12 mouse cellular contexts compared by ENCODE assay signal in the genomic region with DNA sequence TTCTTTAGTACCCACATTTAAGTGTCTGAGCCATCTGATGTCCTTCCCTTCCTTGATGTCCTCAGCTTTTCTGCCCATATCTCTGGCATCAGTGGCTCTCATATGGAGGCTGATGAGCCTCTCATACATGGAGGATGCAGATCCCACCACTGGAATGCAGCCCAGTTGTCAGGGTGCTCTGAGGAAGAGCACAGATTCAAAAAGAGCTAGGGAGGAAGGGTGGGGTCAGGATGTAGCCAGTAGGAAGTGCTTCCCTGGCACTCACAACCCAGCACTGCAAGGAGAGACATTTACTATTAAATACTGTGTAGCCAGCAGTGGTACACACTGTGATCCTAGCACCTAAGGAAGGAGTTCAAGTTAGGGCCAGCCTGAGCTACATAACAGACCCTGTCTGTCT. TPM values are rescaled to one million over a fixed set of nuclear protein-coding genes. Genes with fewer than 3 reads are reported as not detected.
DNase-seq lines count a peak whose midpoint lies in the region; ATAC-seq and TF ChIP-seq lines count a peak whose summit lies in the region.
"Had no signal": no experiment of that assay in that cellular context is flagged by ENCODE, and none has a peak within 500 bp of the region (broad histone marks: within the 10 kb centered on the region; RNA-seq: fewer than 3 reads in every experiment).

No protein-coding gene starts in this region.

- H3K4me3 ChIP-seq in layer of hippocampus, adult 2 months: no peak overlapping the region
- H3K4me3 ChIP-seq in forebrain, embryonic 11.5 days (ENCODE audit: low read depth, low read length): no peak overlapping the region
- H3K4me3 ChIP-seq in hindbrain, embryonic 16.5 days (ENCODE audit: low read length): no peak overlapping the region
- H3K4me3 ChIP-seq in midbrain, embryonic 13.5 days (replicated peaks): no peak overlapping the region
- H3K4me3 ChIP-seq: limb, embryonic 12.5 days had no signal

- no peak overlapping the region for H3K9ac ChIP-seq in forebrain, embryonic 11.5 days (ENCODE audit: low read length)
- no peak overlapping the region for H3K9ac ChIP-seq in hindbrain, embryonic 16.5 days (ENCODE audit: low read depth, low read length)
- H3K9ac ChIP-seq in midbrain, embryonic 13.5 days (replicated peaks): no peak overlapping the region
- H3K9ac ChIP-seq: limb, embryonic 12.5 days had no signal

- H3K27ac ChIP-seq in layer of hippocampus, adult 2 months: peak overlapping the region; percentile 10; the same call in 1 of the 2 replicates
- peak overlapping the region; percentile 88 for H3K27ac ChIP-seq in forebrain, embryonic 11.5 days (ENCODE audit: low read depth, low read length)
- H3K27ac ChIP-seq in hindbrain, embryonic 16.5 days (ENCODE audit: low read depth, low read length): peak overlapping the region; percentile 59
- H3K27ac ChIP-seq in midbrain, embryonic 13.5 days: peak overlapping the region; percentile 74
- H3K27ac ChIP-seq: limb, embryonic 12.5 days had no signal

- peak overlapping the region; percentile 18; the same call in 1 of the 2 replicates for H3K4me2 ChIP-seq in forebrain, embryonic 11.5 days (ENCODE audit: low read depth, low read length, severe bottlenecking)
- no peak overlapping the region for H3K4me2 ChIP-seq in hindbrain, embryonic 16.5 days (ENCODE audit: low read length)
- no peak overlapping the region for H3K4me2 ChIP-seq in midbrain, embryonic 13.5 days (replicated peaks)
- H3K4me2 ChIP-seq: limb, embryonic 12.5 days had no signal

- no peak for DNase-seq in layer of hippocampus, adult 2 months (ENCODE audit: low spot score in 2 of 2)
- DNase-seq in layer of hippocampus, adult 18-20 months (ENCODE audit: low spot score in 2 of 2): no peak
- DNase-seq in forebrain, embryonic 11.5 days (ENCODE audit: low spot score): no peak
- DNase-seq in heart, adult 8-10 months (ENCODE audit: low spot score): no peak
- DNase-seq: adrenal gland, adult 2 months; layer of hippocampus, adult 9-11 months; thymus, adult 2 months had no signal

- peaks cover 10% of the 10 kb centered on the region; the same call in 1 of the 2 replicates for H3K36me3 ChIP-seq in forebrain, embryonic 11.5 days (ENCODE audit: control insufficient read depth, insufficient read depth, low read length)
- peaks cover 42% of the 10 kb centered on the region for H3K36me3 ChIP-seq in hindbrain, embryonic 16.5 days (ENCODE audit: control insufficient read depth, insufficient read depth, low read length)
- H3K36me3 ChIP-seq in midbrain, embryonic 13.5 days: peaks cover 77% of the 10 kb centered on the region

- no peak for TF ChIP-seq CTCF in layer of hippocampus, adult 2 months (conservative IDR thresholded peaks at IDR 0.05)

- no peaks in the 10 kb centered on the region for H3K27me3 ChIP-seq in forebrain, embryonic 11.5 days (ENCODE audit: control insufficient read depth, insufficient read depth, low read length)
- no peaks in the 10 kb centered on the region for H3K27me3 ChIP-seq in hindbrain, embryonic 16.5 days (replicated peaks; ENCODE audit: control insufficient read depth, insufficient read depth, low read length)
- H3K27me3 ChIP-seq in midbrain, embryonic 13.5 days: no peaks in the 10 kb centered on the region
- H3K27me3 ChIP-seq: limb, embryonic 12.5 days; Patski had no signal

- H3K4me1 ChIP-seq in forebrain, embryonic 11.5 days (replicated peaks; ENCODE audit: control insufficient read depth, insufficient read depth, low read length): peaks cover 35% of the 10 kb centered on the region
- peaks cover 16% of the 10 kb centered on the region for H3K4me1 ChIP-seq in hindbrain, embryonic 16.5 days (ENCODE audit: control insufficient read depth, insufficient read depth, low read depth, low read length)
- peaks cover 36% of the 10 kb centered on the region for H3K4me1 ChIP-seq in midbrain, embryonic 13.5 days (replicated peaks)

- no peak; the same call in 1 of the 2 replicates for ATAC-seq in forebrain, embryonic 11.5 days (replicated peaks; ENCODE audit: low FRiP score)
- ATAC-seq in hindbrain, embryonic 16.5 days: no peak
- no peak; the same call in 1 of the 2 replicates for ATAC-seq in midbrain, embryonic 13.5 days
- ATAC-seq in erythroid progenitor cell, adult 5-6 weeks (replicated peaks; ENCODE audit: low FRiP score, poor library complexity, severe bottlenecking): no peak
- ATAC-seq: Patski had no signal

- no peaks in the 10 kb centered on the region for H3K9me3 ChIP-seq in forebrain, embryonic 11.5 days (ENCODE audit: control insufficient read depth, low read length)
- no peaks in the 10 kb centered on the region for H3K9me3 ChIP-seq in hindbrain, embryonic 16.5 days (ENCODE audit: control insufficient read depth, low read length)
- H3K9me3 ChIP-seq in midbrain, embryonic 13.5 days: no peaks in the 10 kb centered on the region
- H3K9me3 ChIP-seq: limb, embryonic 12.5 days had no signal

RNA-seq across cellular contexts. Expression of a gene that starts 8.0 kb away (rescaled TPM):
- under 1 TPM; 0.22 to 0.38 TPM for total RNA-seq in layer of hippocampus, adult 2 months (2021)
- total RNA-seq in layer of hippocampus, adult 18-20 months (2021): under 1 TPM; 0.20 to 0.30 TPM
- 2.5 and 3.0 TPM in 2 replicates for polyA plus RNA-seq in forebrain, embryonic 11.5 days (2014; fragmentation: Nextera tagmentation; extraction: Ambion mirVana)
- polyA plus RNA-seq in hindbrain, embryonic 16.5 days (2015; fragmentation: Nextera tagmentation; extraction: Ambion mirVana): 0.89 and 1.2 TPM in 2 replicates
- 1.7 and 2.2 TPM in 2 replicates for polyA plus RNA-seq in midbrain, embryonic 13.5 days (2015; fragmentation: Nextera tagmentation; extraction: Ambion mirVana)
- not detected in 2 replicates for total RNA-seq in erythroid progenitor cell, adult 5-6 weeks (2015; ENCODE audit: low replicate concordance)
- total RNA-seq in erythroid progenitor cell, adult 5-6 weeks (2017; ENCODE audit: low replicate concordance): 0.08 and 2.1 TPM in 2 replicates
- total RNA-seq in heart, adult 8-10 months (2022): 10 to 100 TPM; 28.1 to 43.0 (median 31.0) TPM

Comparison
In these comparisons a context has a peak if more than half of its experiments do, and no peak if none do; other contexts are left out.
1. H3K27ac ChIP-seq: peak in every context shown above with its lines; median percentile 88 in forebrain, embryonic 11.5 days; 74 in midbrain, embryonic 13.5 days; 59 in hindbrain, embryonic 16.5 days; 10 in layer of hippocampus, adult 2 months.
2. RNA of a gene that starts 8.0 kb away (total RNA-seq): 28.1 to 43.0 TPM in heart, adult 8-10 months; 0.22 to 0.38 TPM in layer of hippocampus, adult 2 months, 0.20 to 0.30 TPM in layer of hippocampus, adult 18-20 months and 0.08 to 2.1 TPM in erythroid progenitor cell, adult 5-6 weeks; every median in the first group is over 4 times any median in the second.